Mouse (Mus musculus) heart, postnatal 0 days (tissue): ENCODE measurements around the gene Ado.

Experiments
- CTCF ChIP-seq: IDR thresholded peaks from 2 replicates; pipeline ENCODE4 v1.5.1; 2016; ENCODE audit warnings: antibody characterized with exemption, control low read depth, low read depth
- EP300 ChIP-seq: IDR thresholded peaks from 2 replicates; pipeline ENCODE4 v1.6.1; 2016; ENCODE audit warnings: antibody characterized with exemption, low read depth

DNA sequence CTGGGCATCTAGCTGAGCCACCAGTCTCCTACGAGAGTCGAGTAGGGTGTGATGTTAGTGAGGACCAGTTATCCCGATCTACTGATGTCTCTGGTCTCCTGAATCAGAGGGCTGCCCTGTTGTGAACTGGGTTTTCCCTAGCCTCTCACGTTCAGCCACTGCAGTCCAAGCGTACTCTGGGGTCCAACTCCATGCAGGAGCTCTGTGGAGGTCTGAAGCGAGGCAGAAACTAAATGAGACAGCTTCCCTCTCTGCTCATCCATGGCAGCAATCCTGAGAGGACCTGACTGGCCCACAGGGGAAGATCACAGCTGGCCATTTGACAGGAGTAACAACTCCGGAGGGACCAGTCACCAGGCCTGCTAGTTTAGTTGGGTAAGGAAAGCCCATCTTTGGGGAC is 24.1 kb downstream of the Ado start:
- TF ChIP-seq CTCF (no peak), EP300 (no peak)
